Mouse (Mus musculus): Measurements from ENCODE around the gene Tnnt3.

- no peak for TF ChIP-seq CTCF (conservative IDR thresholded peaks at IDR 0.05; ENCODE audit: insufficient read depth, insufficient read length, low read depth, low read length)
- TF ChIP-seq POLR2A (IDR thresholded peaks at IDR 0.05; ENCODE audit: low read depth, low read length): no peak
Measured at GRCm38 (mm10) chr7:142475641-142476040, 23.0 kb upstream of the Tnnt3 start.

All from kidney, adult 2 months (tissue).